Mouse (Mus musculus): ENCODE measurements around the gene Frs3. TPM values are rescaled to one million over a fixed set of nuclear protein-coding genes. Genes with fewer than 3 reads are reported as not detected.
"Not testable (repeated sequence)": the region's sequence is repeated elsewhere in the genome, so short reads cannot be mapped to it uniquely, and the experiment has no call there.

The Frs3 gene
- polyA plus RNA-seq (2015; fragmentation: Nextera tagmentation; extraction: Ambion mirVana) = 11.6 and 11.8 TPM in 2 replicates

- H3K4me1 ChIP-seq = peaks cover 30% of the 10 kb centered on the region
- peaks cover 22% of the 10 kb centered on the region for H3K36me3 ChIP-seq (ENCODE audit: poor library complexity, severe bottlenecking)
- H3K27ac ChIP-seq = peak within 1 kb of the TSS; percentile 72
- no peaks in the 10 kb centered on the region for H3K9me3 ChIP-seq (replicated peaks)
- peak; percentile 72 for ATAC-seq
- H3K27me3 ChIP-seq = peaks cover 11% of the 10 kb centered on the region
- peak within 1 kb of the TSS; percentile 94 for H3K4me2 ChIP-seq
- WGBS = under 1% methylated on average over 58 of the region's 58 CpGs
- peak within 1 kb of the TSS; percentile 82 for H3K4me3 ChIP-seq
- peak within 1 kb of the TSS; percentile 84 for H3K9ac ChIP-seq
Measured at GRCm38 (mm10) chr17:47688608-47689575, at the start of gene Frs3. Gene Frs3 (plus strand): TSS chr17:47689030.

DNA sequence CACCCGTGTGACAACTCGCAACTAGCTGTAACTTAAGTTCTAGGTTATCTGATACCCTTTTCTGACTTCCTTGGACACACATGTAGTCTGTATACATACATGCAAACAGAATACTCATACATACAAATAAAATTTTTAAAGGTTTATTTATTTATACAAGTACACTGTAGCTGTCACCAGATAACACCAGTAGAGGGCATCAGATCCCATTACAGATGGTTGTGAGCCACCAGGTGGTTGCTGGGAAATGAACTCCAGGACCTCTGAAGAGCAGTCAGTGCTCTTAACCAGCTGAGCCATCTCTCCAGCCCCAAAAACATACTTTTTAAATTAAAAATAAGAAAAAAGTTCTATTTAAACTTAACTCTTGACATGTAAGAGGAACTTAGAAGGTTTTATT, 45.8 kb upstream of the Frs3 start:
- Histone ChIP-seq H3K27me3 (no peaks in the 10 kb centered on the region), H3K9ac (no peak overlapping the region), H3K4me1 (peaks cover 7% of the 10 kb centered on the region), H3K4me3 (no peak overlapping the region), H3K4me2 (no peak overlapping the region), H3K27ac (no peak overlapping the region), H3K36me3 (ENCODE audit: poor library complexity, severe bottlenecking) (no peaks in the 10 kb centered on the region), H3K9me3 (replicated peaks) (no peaks in the 10 kb centered on the region)
- 86% methylated on average over 2 of the region's 2 CpGs for WGBS
- ATAC-seq = no peak

- 75% methylated on average over 1 of the region's 1 CpGs for whole genome bisulfite sequencing
- H3K9me3 ChIP-seq (replicated peaks) = no peaks in the 10 kb centered on the region
- no peak overlapping the region for H3K27ac ChIP-seq
- peaks cover 16% of the 10 kb centered on the region for H3K4me1 ChIP-seq
- no peaks in the 10 kb centered on the region for H3K36me3 ChIP-seq (ENCODE audit: poor library complexity, severe bottlenecking)
- no peak overlapping the region for H3K9ac ChIP-seq
- no peak overlapping the region for H3K4me3 ChIP-seq
- no peaks in the 10 kb centered on the region for H3K27me3 ChIP-seq
- no peak overlapping the region for H3K4me2 ChIP-seq
- no peak for ATAC-seq
Measured at GRCm38 (mm10) chr17:47646683-47647082, 42.1 kb upstream of the Frs3 start.

DNA sequence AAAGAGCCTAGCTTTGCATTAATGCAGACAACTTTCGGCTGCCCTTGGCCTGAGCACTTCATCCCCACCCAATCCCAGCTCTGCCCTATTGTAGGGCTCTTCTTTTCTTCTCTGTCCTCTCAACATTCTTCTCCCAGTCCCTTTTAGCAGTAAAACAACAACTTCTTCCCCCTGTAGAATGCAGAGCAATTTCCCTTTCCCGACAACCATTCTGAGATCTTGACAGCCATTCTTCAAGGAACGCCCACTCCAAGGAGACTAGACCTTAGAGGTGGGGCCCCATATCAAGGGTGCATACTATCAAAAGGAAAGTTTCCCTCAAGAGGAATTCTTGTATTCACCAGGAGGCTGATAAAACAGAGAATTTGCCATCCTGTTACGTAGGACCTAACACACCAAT, 39.9 kb upstream of the Frs3 start:
- no peak overlapping the region for H3K9ac ChIP-seq
- H3K36me3 ChIP-seq (ENCODE audit: poor library complexity, severe bottlenecking) = peaks cover 7% of the 10 kb centered on the region
- H3K4me3 ChIP-seq = no peak overlapping the region
- WGBS = 28% methylated on average over 4 of the region's 4 CpGs
- no peak for ATAC-seq
- H3K27ac ChIP-seq = 0 out of 2 replicates have a peak overlapping the region, but pooled peaks have one; percentile 25
- H3K4me1 ChIP-seq = peaks cover 19% of the 10 kb centered on the region
- no peaks in the 10 kb centered on the region for H3K9me3 ChIP-seq (replicated peaks)
- peak overlapping the region; percentile 24; the same call in 1 of the 2 replicates for H3K4me2 ChIP-seq
- H3K27me3 ChIP-seq = no peaks in the 10 kb centered on the region

DNA sequence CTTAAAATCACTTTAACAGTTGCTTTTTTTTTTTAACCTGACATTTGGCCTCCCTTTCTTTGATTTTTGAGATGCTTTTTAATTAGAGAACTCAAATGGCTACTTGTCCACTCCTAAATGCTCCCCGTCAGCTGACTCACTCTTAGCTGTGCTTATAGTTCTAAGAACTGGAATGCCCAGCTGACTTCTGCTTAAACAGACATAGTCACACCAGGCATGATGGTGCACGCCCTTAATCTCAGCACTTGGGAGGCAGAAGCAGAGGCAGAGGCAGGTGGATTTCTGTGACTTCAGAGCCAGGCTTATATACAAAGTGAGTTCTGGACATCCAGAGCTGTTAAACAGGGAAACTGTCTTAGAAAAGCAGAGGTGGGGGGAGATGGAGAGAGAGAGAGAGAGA, 36.9 kb upstream of the Frs3 start:
- H3K27ac ChIP-seq = no peak overlapping the region
- no peak overlapping the region for H3K4me2 ChIP-seq
- H3K36me3 ChIP-seq (ENCODE audit: poor library complexity, severe bottlenecking) = peaks cover 7% of the 10 kb centered on the region
- H3K9ac ChIP-seq = no peak overlapping the region
- peaks cover 16% of the 10 kb centered on the region for H3K4me1 ChIP-seq
- H3K4me3 ChIP-seq = no peak overlapping the region
- WGBS = 62% methylated on average over 2 of the region's 2 CpGs
- no peaks in the 10 kb centered on the region for H3K9me3 ChIP-seq (replicated peaks)
- ATAC-seq = no peak
- no peaks in the 10 kb centered on the region for H3K27me3 ChIP-seq

DNA sequence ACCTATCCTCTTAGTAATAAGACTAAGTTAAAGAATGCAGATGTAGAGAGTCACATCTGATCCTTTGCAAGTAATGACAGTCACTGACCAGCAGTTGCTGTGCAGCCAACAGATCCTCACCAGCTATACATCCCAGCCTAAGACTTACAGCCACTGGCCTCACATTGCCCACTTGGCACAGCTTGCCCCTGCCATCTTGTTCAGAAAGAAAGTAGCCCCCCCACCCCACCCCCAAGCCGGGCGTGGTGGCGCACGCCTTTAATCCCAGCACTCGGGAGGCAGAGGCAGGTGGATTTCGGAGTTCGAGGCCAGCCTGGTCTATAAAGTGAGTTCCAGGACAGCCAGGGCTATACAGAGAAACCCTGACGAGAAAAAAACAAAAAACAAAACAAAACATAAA, 34.5 kb upstream of the Frs3 start:
- H3K9me3 ChIP-seq (replicated peaks); H3K36me3 ChIP-seq (ENCODE audit: poor library complexity, severe bottlenecking); H3K9ac ChIP-seq; H3K27me3 ChIP-seq; H3K4me1 ChIP-seq; H3K4me3 ChIP-seq; H3K4me2 ChIP-seq; ATAC-seq; H3K27ac ChIP-seq: not testable (repeated sequence)
- 95% methylated on average over 8 of the region's 8 CpGs for WGBS

DNA sequence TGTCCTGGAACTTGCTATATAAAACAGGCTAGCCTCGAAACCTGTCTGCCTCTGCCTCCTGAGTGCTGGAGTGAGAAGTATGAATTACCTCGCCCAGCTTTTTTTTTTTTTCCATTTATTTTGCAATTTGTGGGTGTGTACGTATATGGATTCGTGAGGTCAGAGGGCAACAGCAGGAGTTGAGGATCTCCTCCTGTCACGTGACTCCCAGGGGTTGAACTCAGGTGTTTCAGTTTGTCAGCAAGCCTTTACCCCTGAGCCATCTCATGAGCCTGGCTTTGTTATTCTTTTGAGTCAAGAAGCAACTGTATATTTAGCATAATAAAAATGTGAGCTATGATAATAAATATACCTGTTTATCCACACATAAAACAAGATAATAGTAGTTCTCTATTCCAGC, 33.1 kb upstream of the Frs3 start:
- Histone ChIP-seq H3K9ac (no peak overlapping the region), H3K4me2 (no peak overlapping the region), H3K9me3 (replicated peaks) (no peaks in the 10 kb centered on the region), H3K36me3 (ENCODE audit: poor library complexity, severe bottlenecking) (peaks cover 7% of the 10 kb centered on the region), H3K4me1 (peaks cover 3% of the 10 kb centered on the region; the same call in 1 of the 2 replicates), H3K27me3 (no peaks in the 10 kb centered on the region), H3K27ac (no peak overlapping the region), H3K4me3 (no peak overlapping the region)
- WGBS = 90% methylated on average over 5 of the region's 5 CpGs
- no peak for ATAC-seq

- Histone ChIP-seq H3K36me3 (ENCODE audit: poor library complexity, severe bottlenecking) (peaks cover 7% of the 10 kb centered on the region), H3K9me3 (replicated peaks) (no peaks in the 10 kb centered on the region), H3K27me3 (no peaks in the 10 kb centered on the region), H3K27ac (no peak overlapping the region), H3K4me3 (no peak overlapping the region), H3K9ac (no peak overlapping the region), H3K4me1 (peaks cover 5% of the 10 kb centered on the region; the same call in 1 of the 2 replicates), H3K4me2 (no peak overlapping the region)
- WGBS = 83% methylated on average over 4 of the region's 4 CpGs
- no peak for ATAC-seq
Measured at GRCm38 (mm10) chr17:47657901-47658300, 30.9 kb upstream of the Frs3 start.

GRCm38 (mm10) chr17:47658741-47659243, 30.0 kb upstream of the Frs3 start:
- Histone ChIP-seq H3K4me3 (no peak overlapping the region), H3K4me1 (peaks cover 9% of the 10 kb centered on the region; the same call in 1 of the 2 replicates), H3K9ac (no peak overlapping the region), H3K9me3 (replicated peaks) (no peaks in the 10 kb centered on the region), H3K36me3 (ENCODE audit: poor library complexity, severe bottlenecking) (peaks cover 1% of the 10 kb centered on the region), H3K4me2 (no peak overlapping the region), H3K27ac (no peak overlapping the region), H3K27me3 (no peaks in the 10 kb centered on the region)
- WGBS = 86% methylated on average over 3 of the region's 3 CpGs
- no peak for ATAC-seq

DNA sequence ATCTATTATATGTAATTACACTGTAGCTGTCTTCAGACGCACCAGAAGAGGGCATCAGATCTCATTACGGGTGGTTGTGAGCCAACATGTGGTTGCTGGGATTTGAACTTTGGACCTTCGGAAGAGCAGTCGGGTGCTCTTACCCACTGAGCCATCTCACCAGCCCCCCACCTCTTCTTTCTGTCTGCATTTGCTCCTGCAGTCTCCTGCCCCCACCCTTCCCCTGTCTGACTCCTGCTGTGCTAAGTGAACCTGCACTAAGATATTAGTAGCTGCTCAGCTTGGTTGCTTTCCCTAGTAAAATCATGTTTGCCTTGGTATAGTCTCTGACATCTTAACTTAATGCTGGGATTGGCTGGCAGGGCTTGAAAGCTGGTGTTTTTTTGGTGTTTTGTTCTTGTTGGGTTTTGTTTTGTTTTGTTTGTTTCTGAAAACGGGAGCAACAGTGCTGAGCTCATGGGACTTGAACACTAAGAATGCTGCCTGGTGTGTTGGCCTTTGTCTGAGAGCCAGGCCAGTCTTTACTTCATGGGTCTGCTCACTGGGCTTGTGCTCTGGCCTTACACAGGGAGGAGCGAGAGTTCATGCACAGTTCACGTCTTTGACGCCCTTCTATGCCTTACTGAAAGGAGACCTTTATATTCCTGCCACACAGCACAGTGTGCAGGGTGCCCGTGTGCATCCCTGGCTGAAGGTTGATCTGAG, 25.7 kb upstream of the Frs3 start:
- H3K27me3 ChIP-seq = no peaks in the 10 kb centered on the region
- no peak overlapping the region for H3K27ac ChIP-seq
- H3K36me3 ChIP-seq (ENCODE audit: poor library complexity, severe bottlenecking) = no peaks in the 10 kb centered on the region
- no peak overlapping the region for H3K4me3 ChIP-seq
- H3K9me3 ChIP-seq (replicated peaks) = no peaks in the 10 kb centered on the region
- H3K9ac ChIP-seq = no peak overlapping the region
- 16% methylated on average over 9 of the region's 9 CpGs for WGBS
- peak; percentile 33; the same call in 1 of the 2 replicates for ATAC-seq
- H3K4me2 ChIP-seq = no peak overlapping the region
- H3K4me1 ChIP-seq = peaks cover 9% of the 10 kb centered on the region; the same call in 1 of the 2 replicates

DNA sequence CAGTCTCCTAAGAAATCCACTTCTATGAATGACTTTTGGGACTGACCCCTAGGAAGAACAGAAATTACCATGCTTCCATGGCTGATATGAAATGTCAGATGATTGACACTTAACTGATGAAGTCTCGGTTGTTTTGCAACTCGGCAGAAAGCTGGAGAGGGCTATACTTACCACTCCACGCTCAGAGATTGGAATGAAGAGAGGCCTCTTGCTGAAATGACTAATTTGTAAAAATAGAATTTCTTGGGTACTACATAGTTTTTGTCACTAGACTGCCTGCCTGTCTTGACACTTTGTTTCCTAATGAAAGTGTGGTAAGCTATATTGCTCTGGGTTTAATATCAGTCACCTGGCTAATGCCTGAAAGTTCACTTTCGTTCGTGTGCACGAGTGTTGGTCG, 24.4 kb upstream of the Frs3 start:
- Histone ChIP-seq H3K4me3 (no peak overlapping the region), H3K9me3 (replicated peaks) (no peaks in the 10 kb centered on the region), H3K27ac (no peak overlapping the region), H3K4me2 (no peak overlapping the region), H3K27me3 (no peaks in the 10 kb centered on the region), H3K9ac (no peak overlapping the region), H3K36me3 (ENCODE audit: poor library complexity, severe bottlenecking) (no peaks in the 10 kb centered on the region), H3K4me1 (peaks cover 15% of the 10 kb centered on the region; the same call in 1 of the 2 replicates)
- WGBS = 88% methylated on average over 7 of the region's 7 CpGs
- no peak for ATAC-seq

- H3K9me3 ChIP-seq (replicated peaks) = no peaks in the 10 kb centered on the region
- H3K36me3 ChIP-seq (ENCODE audit: poor library complexity, severe bottlenecking) = peaks cover 13% of the 10 kb centered on the region
- H3K4me1 ChIP-seq = peaks cover 18% of the 10 kb centered on the region
- H3K9ac ChIP-seq = no peak overlapping the region
- peaks cover 27% of the 10 kb centered on the region for H3K27me3 ChIP-seq
- no peak overlapping the region for H3K4me2 ChIP-seq
- WGBS = 49% methylated on average over 4 of the region's 4 CpGs
- H3K4me3 ChIP-seq = no peak overlapping the region
- ATAC-seq = peak; percentile 69
- no peak overlapping the region for H3K27ac ChIP-seq
Measured at GRCm38 (mm10) chr17:47669166-47669565, 19.7 kb upstream of the Frs3 start.
